Mouse (Mus musculus) urinary bladder, adult 2 months (tissue): ENCODE measurements around the gene Lipo3. TPM values are rescaled to one million over a fixed set of nuclear protein-coding genes. Genes with fewer than 3 reads are reported as not detected.
"Not testable (repeated sequence)": the region's sequence is repeated elsewhere in the genome, so short reads cannot be mapped to it uniquely, and the experiment has no call there.

Experiments used
- DNase-seq: peaks from one replicate; pipeline ENCODE4 v3.0.0; 2022; ENCODE audit warnings: low spot score
- polyA plus RNA-seq: library from polyadenylated mRNA; depleted of rRNA; stranded (reverse); fragments of >200 nt; gene quantifications from 2 replicates; pipeline ENCODE4 v1.2.3, GENCODE M21; 2012; rRNA removed

The Lipo3 gene
- polyA plus RNA-seq: 10.9 and 11.5 TPM in 2 replicates

DNA sequence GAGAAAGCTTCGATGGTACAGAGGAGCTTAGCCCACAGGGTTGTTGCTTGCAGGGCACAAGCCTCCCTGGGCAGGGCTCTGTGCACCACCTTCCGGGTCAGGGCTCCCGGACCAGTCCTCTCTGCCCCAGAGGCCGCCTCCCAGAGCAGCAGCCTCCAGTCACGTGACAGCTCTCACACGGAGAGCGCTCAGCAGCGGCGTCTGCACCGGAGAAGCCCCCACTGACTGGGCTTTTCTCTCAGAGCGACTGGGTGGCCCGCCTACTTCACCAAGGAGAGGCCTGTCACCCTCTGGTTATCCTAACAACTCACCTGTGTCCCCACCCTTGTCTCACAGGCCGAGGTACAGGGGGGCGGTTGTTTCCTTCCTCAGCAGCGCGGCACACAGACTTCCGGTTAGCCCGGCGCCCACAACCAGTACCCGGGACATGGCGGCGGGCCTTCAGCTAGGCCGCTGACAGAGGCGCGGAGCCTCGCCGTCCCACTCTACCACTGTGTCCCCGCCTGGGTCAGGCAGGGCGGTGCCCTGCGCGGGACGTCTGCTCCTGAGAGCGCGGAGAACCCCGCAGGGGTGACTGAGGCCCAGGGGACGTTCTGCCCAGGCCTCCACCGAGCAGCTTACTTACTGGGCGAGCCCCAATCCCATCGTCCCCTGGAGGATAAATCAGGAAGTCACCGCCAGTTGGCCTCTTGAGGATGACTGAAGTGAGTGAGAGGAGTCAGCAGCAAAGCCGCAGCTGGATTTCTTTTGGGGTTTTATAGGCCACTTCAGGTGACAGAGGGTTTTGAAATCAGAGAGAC lies at the start of gene Lipo3:
Gene Lipo3 (minus strand): TSS at position 665 of the 800 bp plus-strand sequence.
- peak; percentile 25 for DNase-seq

DNA sequence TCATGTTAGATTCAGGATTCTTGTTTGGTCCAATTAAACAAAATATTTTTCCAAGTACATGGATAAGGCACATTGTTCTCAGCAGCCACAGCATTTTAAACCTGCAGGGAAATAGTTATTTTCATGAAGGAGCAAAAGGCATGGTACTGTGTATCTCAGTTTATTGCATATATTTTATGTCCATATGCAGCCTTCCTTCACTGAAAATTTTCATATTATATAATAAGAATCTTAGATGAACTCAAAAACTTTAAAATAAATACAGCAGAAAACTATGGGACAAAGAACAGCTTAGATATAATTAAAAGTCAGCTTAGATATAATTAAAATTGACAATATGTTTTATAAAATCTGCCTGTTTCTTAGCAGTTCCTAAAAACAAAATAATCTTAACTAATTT lies 25.6 kb upstream of the Lipo3 start, which contains the start of gene Lipo1:
Gene Lipo1 (minus strand): TSS at position 101 of the 400 bp plus-strand sequence.
- DNase-seq: not testable (repeated sequence)

DNA sequence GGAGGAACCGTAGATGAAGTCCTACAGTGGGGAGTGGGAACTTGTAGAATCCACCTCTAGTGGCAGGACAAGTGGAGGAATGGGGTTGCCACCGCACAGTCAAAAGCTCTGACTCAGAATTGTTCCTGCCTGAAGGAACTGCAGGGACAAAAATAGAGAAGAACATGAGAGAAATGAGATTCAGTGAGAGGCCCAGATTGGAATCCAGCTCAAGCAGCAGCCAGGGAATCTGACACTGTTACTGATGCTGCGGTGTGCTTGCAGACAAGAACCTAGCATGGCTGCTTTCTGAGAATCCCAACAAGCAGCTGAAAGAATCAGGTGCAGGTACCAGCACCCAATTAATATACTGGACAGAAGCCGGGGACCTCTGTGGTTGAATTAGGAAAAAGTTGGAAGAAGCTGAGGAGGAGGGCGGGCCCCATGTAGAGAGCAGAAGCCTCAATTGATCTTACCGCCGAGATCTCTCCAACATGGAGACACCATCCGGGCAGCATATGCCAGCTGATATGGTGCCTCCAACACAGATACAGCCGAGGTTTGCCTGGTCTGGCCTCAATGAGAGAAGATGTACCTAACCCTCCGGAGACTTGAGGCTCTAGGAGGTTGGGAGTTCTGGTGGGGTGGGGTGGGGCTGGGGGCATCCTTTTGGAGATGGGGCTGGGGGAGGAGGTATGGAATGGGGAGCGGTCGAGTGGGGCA lies 25.0 kb upstream of the Lipo3 start:
- DNase-seq: no peak

DNA sequence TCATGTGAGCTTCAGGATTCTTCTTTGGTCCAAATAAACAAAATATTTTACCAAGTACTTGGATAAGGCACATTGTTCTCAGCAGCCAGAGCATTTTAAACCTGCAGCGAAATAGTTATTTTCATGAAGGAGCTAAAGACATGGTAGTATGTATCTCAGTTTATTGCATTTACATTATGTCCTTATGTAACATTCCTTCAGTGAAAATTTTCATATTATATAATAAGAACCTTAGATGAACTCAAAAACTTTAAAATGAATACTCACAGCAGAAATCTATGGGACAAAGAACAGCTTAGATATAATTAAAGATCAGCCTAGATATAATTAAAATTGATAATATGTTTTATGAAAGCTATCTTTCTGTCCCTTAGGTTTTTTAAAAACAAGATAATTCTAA lies 10.5 kb downstream of the Lipo3 start, which contains the start of gene Lipo2:
Gene Lipo2 (minus strand): TSS at position 101 of the 400 bp plus-strand sequence.
- DNase-seq: not testable (repeated sequence)

DNA sequence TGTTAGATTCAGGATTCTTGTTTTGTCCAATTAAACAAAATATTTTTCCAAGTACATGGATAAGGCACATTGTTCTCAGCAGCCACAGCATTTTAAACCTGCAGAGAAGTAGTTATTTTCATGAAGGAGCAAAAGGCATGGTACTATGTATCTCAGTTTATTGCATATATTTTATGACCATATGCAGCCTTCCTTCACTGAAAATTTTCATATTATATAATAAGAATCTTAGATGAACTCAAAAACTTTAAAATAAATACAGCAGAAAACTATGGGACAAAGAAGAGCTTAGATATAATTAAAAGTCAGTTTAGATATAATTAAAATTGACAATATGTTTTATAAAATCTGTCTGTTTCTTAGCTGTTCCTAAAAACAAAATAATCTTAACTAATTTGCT lies 136.6 kb downstream of the Lipo3 start, which contains the start of gene Gm8978:
Gene Gm8978 (minus strand): TSS at position 101 of the 400 bp plus-strand sequence.
- DNase-seq: not testable (repeated sequence)

DNA sequence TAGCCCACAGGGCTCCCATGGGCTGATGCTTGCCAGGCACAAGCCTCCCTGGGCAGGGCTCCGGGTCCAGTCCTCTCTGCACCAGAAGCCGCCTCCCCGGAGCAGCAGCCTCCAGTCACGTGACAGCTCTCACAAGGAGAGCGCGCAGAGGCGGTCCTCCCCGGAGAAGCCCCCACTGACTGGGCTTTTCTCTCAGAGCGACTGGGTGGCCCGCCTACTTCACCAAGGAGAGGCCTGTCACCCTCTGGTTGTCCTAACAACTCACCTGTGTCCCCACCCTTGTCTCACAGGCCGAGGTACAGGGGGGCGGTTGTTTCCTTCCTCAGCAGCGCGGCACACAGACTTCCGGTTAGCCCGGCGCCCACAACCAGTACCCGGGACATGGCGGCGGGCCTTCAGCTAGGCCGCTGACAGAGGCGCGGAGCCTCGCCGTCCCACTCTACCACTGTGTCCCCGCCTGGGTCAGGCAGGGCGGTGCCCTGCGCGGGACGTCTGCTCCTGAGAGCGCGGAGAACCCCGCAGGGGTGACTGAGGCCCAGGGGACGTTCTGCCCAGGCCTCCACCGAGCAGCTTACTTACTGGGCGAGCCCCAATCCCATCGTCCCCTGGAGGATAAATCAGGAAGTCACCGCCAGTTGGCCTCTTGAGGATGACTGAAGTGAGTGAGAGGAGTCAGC lies 172.0 kb downstream of the Lipo3 start:
- peak; percentile 25 for DNase-seq

DNA sequence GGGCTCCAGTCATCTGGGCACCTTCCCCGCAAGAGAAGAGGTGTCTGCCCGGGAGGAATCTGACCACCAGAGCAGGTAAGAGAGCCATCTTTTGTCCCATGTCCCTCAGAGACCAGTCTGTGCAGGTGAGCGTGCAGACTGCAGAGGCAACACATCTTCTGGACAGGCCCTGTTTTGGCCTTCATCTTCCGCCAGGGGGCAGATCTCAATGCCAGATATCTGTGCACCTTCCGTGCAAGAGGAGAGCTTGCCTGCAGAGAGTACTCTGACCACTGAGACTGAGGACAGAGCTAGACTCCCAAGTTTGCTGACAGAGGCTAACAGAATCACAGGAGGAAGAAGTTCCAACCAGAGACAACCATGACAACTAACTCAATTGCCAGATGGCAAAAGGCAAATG lies 193.2 kb downstream of the Lipo3 start:
- DNase-seq: not testable (repeated sequence)

DNA sequence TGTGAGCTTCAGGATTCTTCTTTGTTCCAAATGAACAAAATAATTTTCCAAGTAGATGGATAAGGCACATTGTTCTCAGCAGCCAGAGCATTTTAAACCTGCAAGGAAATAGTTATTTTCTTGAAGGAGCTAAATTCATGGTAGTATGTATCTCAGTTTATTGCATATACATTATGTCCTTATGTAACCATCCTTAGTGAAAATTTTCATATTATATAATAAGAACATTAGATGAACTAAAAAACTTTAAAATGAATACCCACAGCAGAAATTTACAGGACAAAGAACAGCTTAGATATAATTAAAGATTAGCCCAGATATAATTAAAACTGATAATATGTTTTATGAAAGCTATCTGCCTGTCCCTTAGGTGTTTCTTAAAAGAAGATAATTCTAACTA lies 244.1 kb downstream of the Lipo3 start, which contains the start of gene Lipo4:
Gene Lipo4 (minus strand): TSS at position 101 of the 400 bp plus-strand sequence.
- no peak for DNase-seq

Other genes starting within 250 kb of the Lipo3 start
- not detected in 2 replicates for gene Lipo4, start 244.2 kb downstream of the Lipo3 start, polyA plus RNA-seq
- gene Gm8978, start 136.7 kb downstream of the Lipo3 start, polyA plus RNA-seq: not detected in 2 replicates
- gene Lipo2, start 10.6 kb downstream of the Lipo3 start, polyA plus RNA-seq: 0.06 and 0.15 TPM in 2 replicates
- gene Lipo1, start 25.5 kb upstream of the Lipo3 start, polyA plus RNA-seq: not detected in 2 replicates
- not detected in 2 replicates for gene Lipf, start 199.2 kb upstream of the Lipo3 start, polyA plus RNA-seq
- 1.1 and 1.5 TPM in 2 replicates for gene Lipk, start 246.3 kb upstream of the Lipo3 start, polyA plus RNA-seq